Mouse (Mus musculus) left cerebral cortex, postnatal 10 days (tissue): ENCODE data around the gene Eif3i. TPM values are rescaled to one million over a fixed set of nuclear protein-coding genes. Genes with fewer than 3 reads are reported as not detected.

Experiments
- DNase-seq, 2 experiments: peaks; one replicate each; pipeline ENCODE4 v3.0.0; 2021 to 2022; ENCODE audit warnings: low spot score in 2 of 2, mixed read lengths in 1 of 2; ENCODE audit errors: extremely low spot score in 1 of 2
- intact Hi-C: fragments of 180-260 bp; cut with DNase I; formaldehyde crosslinking; loops from one replicate; pipeline ENCODE4 v1.15.1; 2025
- total RNA-seq, 2 experiments: library from RNA; stranded (reverse); gene quantifications; 2 replicates each; pipeline ENCODE4 v1.2.3; 2021

Eif3i gene
- total RNA-seq, 2 experiments from 2014 or later = 141 to 151 TPM

- intact Hi-C loops = no loop called here
- no peak for DNase-seq
These were observed 20.1 kb downstream of the Eif3i start for GRCm38 (mm10) chr4:129580347-129580746.

GRCm38 (mm10) chr4:129578466-129578865 lies 22.0 kb downstream of the Eif3i start, which contains the start of gene Fam167b:
Gene Fam167b, minus strand, starts transcription at chr4:129578549.
- intact Hi-C loops = no loop called here
- DNase-seq = peak in 1 of 2 experiments; percentile 32

- no peak for DNase-seq
- intact Hi-C loops = no loop called here
These were observed 22.8 kb downstream of the Eif3i start for GRCm38 (mm10) chr4:129577688-129578087.

- intact Hi-C loops = no loop called here
- peak; percentile 63 to 78 for DNase-seq
These were observed 23.5 kb downstream of the Eif3i start for GRCm38 (mm10) chr4:129576863-129577491.

GRCm38 (mm10) chr4:129575171-129575844 lies 25.1 kb downstream of the Eif3i start:
- intact Hi-C loops = no loop called here
- peak in 1 of 2 experiments; percentile 41 for DNase-seq

GRCm38 (mm10) chr4:129573430-129573829 lies 27.0 kb downstream of the Eif3i start, which contains the start of gene Lck:
Gene Lck, minus strand, starts transcription at chr4:129573641.
- intact Hi-C loops = no loop called here
- no peak for DNase-seq

GRCm38 (mm10) chr4:129573093-129573370 lies 27.4 kb downstream of the Eif3i start:
- no peak for DNase-seq
- intact Hi-C loops = no loop called here

- intact Hi-C loops = no loop called here
- DNase-seq = no peak
These were observed 28.0 kb downstream of the Eif3i start for GRCm38 (mm10) chr4:129572236-129573092.

- no peak for DNase-seq
- intact Hi-C loops = no loop called here
These were observed 28.8 kb downstream of the Eif3i start for GRCm38 (mm10) chr4:129571551-129572084.

- intact Hi-C loops = no loop called here
- DNase-seq = no peak
These were observed 30.4 kb downstream of the Eif3i start for GRCm38 (mm10) chr4:129570028-129570427.

GRCm38 (mm10) chr4:129568366-129568765 lies 32.1 kb downstream of the Eif3i start:
- intact Hi-C loops = no loop called here
- no peak for DNase-seq

GRCm38 (mm10) chr4:129565139-129565538 lies 35.3 kb downstream of the Eif3i start:
- intact Hi-C loops = no loop called here
- no peak for DNase-seq

GRCm38 (mm10) chr4:129563718-129564117 lies 36.7 kb downstream of the Eif3i start:
- intact Hi-C loops = no loop called here
- DNase-seq = no peak

- no peak for DNase-seq
- intact Hi-C loops = no loop called here
These were observed 39.3 kb downstream of the Eif3i start for GRCm38 (mm10) chr4:129561184-129561583.

- DNase-seq = peak in 1 of 2 experiments; percentile 32
- intact Hi-C loops = no loop called here
These were observed 42.0 kb downstream of the Eif3i start for GRCm38 (mm10) chr4:129558321-129558955.

- intact Hi-C loops = no loop called here
- no peak for DNase-seq
These were observed 43.1 kb downstream of the Eif3i start for GRCm38 (mm10) chr4:129557256-129557808.

- intact Hi-C loops = no loop called here
- peak; percentile 78 to 93 for DNase-seq
These were observed 43.8 kb downstream of the Eif3i start for GRCm38 (mm10) chr4:129556532-129557223.

- intact Hi-C loops = no loop called here
These were observed 44.5 kb downstream of the Eif3i start for GRCm38 (mm10) chr4:129555862-129556531.

More at GRCm38 (mm10) chr4:129555862-129556531, 44.5 kb downstream of the Eif3i start:
- peak in 1 of 2 experiments; percentile 39 for DNase-seq
